Mouse (Mus musculus) liver, embryonic 15.5 days (tissue): ENCODE measurements around the gene Fscn2. TPM values are rescaled to one million over a fixed set of nuclear protein-coding genes. Genes with fewer than 3 reads are reported as not detected.

ENCODE experiments used
- ATAC-seq: fragments of 200-750 bp; cut with Nextera tagmentation; 2 replicates; pipeline ENCODE4 v1.8.0; 2017; ENCODE audit warnings: moderate number of reproducible peaks, mild to moderate bottlenecking, moderate library complexity; ENCODE audit not compliant: insufficient read depth
- H3K27ac ChIP-seq: fragments of 300-500 bp; sonication (generic); replicated peaks from 2 replicates; pipeline ENCODE4 v1.5.1; 2015; ENCODE audit warnings: mild to moderate bottlenecking, inconsistent platforms
- H3K27me3 ChIP-seq: fragments of 300-500 bp; sonication (generic); 2 replicates; pipeline ENCODE4 v1.6.1; 2015; ENCODE audit warnings: mild to moderate bottlenecking, inconsistent platforms
- H3K36me3 ChIP-seq: fragments of 300-500 bp; sonication (generic); replicated peaks from 2 replicates; pipeline ENCODE4 v1.6.1; 2015; ENCODE audit warnings: moderate library complexity, mild to moderate bottlenecking, inconsistent platforms
- H3K4me1 ChIP-seq: fragments of 300-500 bp; sonication (generic); replicated peaks from 2 replicates; pipeline ENCODE4 v1.6.1; 2015; ENCODE audit warnings: inconsistent platforms
- H3K4me2 ChIP-seq: fragments of 300-500 bp; sonication (generic); 2 replicates; pipeline ENCODE4 v1.6.1; 2015; ENCODE audit warnings: moderate library complexity, mild to moderate bottlenecking, inconsistent platforms
- H3K4me3 ChIP-seq: fragments of 300-500 bp; sonication (generic); replicated peaks from 2 replicates; pipeline ENCODE4 v1.5.1; 2015; ENCODE audit warnings: mild to moderate bottlenecking, inconsistent platforms
- H3K9ac ChIP-seq: fragments of 300-500 bp; sonication (generic); 2 replicates; pipeline ENCODE4 v1.6.1; 2015; ENCODE audit warnings: moderate library complexity, mild to moderate bottlenecking, inconsistent platforms
- H3K9me3 ChIP-seq: fragments of 300-500 bp; sonication (generic); replicated peaks from 2 replicates; pipeline ENCODE4 v1.6.1; 2016; ENCODE audit warnings: inconsistent platforms
- whole genome bisulfite sequencing: fragments of 180-500 bp; shearing (Covaris S2); methylation state at CpG from one replicate; pipeline ENCODE4 v1.1.7; 2015; ENCODE audit warnings: mixed read lengths; ENCODE audit not compliant: insufficient replicate concordance; 5-methylcytosine and 5-hydroxymethylcytosine counted together
- polyA plus RNA-seq: library from polyadenylated mRNA; unstranded; fragments of >200 nt; fragmentation: Nextera tagmentation; extraction: Ambion mirVana; gene quantifications from 2 replicates; pipeline ENCODE4 v1.2.1, GENCODE M21; 2015

Fscn2 gene
- polyA plus RNA-seq, 1 experiment from 2014 or later = not detected

DNA sequence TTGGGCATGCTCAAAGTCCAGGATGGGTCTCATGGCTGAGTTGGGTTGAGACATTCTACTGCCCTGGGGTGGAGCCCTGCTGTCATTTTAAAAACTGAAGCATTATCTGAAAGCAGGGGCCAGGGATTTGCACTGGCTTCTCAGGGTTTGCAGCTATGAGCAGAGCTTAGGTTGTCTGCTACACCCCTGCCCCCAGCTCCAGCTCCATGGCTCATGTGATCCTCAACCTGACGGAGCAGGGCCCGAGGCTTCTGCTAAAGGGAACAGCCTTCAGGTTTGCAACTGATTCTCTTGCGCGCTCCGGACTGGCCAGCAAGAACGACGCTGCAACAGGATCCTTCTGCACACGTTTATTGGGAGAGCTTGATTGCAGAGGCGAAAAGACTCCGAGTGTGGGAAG lies 41.2 kb upstream of the Fscn2 start:
- H3K9me3 ChIP-seq = no peaks in the 10 kb centered on the region
- H3K27me3 ChIP-seq = no peaks in the 10 kb centered on the region
- H3K4me3 ChIP-seq = no peak overlapping the region
- H3K4me1 ChIP-seq = peaks cover 22% of the 10 kb centered on the region
- no peaks in the 10 kb centered on the region for H3K36me3 ChIP-seq
- H3K4me2 ChIP-seq = no peak overlapping the region
- 87% methylated on average over 10 of the region's 10 CpGs for WGBS
- H3K27ac ChIP-seq = no peak overlapping the region
- H3K9ac ChIP-seq = no peak overlapping the region
- no peak for ATAC-seq

DNA sequence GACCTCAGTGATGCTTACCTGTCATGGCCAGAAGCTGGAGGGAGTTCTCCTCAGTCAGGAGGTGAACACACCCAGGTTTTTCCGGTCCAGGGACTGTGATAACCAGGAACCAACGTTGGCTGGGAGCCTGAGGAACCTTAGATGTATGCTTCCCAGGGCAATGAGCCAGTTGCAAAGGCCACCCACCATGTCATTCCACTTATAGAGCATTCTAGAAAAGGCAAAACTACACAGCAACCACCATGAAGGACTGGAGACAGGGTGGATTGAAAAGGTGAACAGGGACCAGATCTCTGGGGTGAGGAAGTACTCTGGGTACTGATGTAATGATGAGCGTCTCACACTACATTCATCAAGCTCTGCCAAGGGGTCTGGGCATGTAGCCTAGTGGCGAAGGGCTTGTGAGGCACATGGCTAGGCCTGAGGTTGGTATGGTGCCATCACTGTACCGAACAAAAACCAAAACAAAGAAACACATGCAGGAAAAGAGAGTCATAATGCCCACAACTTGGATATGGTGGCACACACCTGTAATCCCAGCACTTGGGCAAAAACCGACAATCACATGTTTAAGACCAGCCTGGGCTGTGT lies 25.8 kb upstream of the Fscn2 start:
- Histone ChIP-seq H3K9me3 (no peaks in the 10 kb centered on the region), H3K4me1 (peaks cover 8% of the 10 kb centered on the region), H3K36me3 (no peaks in the 10 kb centered on the region), H3K4me2 (no peak overlapping the region), H3K4me3 (no peak overlapping the region), H3K9ac (no peak overlapping the region), H3K27me3 (no peaks in the 10 kb centered on the region), H3K27ac (no peak overlapping the region)
- no peak for ATAC-seq
- 60% methylated on average over 6 of the region's 6 CpGs for whole genome bisulfite sequencing

DNA sequence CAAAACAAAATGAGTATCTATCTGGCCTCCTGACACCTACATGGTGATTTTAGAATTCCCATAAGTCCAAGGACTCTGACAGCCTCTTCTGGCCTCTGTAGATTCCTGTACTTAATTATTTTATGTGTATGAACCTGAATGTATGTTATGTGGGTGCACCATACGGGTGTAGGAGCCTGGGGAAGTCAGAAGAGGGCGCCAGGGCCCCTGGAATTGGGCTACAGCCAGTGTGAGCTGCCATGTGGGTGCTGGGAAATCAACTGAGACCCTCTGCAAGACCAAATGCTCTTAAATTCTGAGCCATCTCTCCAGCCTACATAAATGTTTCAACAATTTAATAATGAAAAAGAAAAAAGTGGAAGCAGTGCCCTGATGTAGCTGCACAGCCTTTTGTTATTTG lies 23.9 kb upstream of the Fscn2 start:
- Histone ChIP-seq H3K4me3 (no peak overlapping the region), H3K36me3 (no peaks in the 10 kb centered on the region), H3K27ac (no peak overlapping the region), H3K9ac (no peak overlapping the region), H3K4me1 (peaks cover 8% of the 10 kb centered on the region), H3K9me3 (no peaks in the 10 kb centered on the region), H3K27me3 (no peaks in the 10 kb centered on the region), H3K4me2 (no peak overlapping the region)
- 31% methylated on average over 2 of the region's 2 CpGs for WGBS
- ATAC-seq = no peak

DNA sequence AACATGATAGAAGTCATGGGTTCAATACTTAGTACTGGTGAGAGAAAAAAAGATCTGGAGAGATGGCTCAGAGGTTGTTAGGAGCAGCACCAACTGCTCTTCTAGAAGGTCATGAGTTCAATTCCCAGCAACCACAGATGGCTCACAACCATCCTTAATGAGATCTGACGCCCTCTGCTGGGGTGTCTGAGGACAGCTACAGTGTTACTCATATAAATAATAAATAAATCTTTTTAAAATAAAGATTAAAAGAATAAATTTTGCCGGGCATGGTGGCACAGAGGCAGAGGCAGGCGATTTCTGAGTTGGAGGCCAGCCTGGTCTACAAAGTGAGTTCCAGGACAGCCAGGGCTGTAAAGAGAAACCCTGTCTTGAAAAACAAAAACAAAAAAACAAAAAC lies 22.5 kb upstream of the Fscn2 start:
- no peaks in the 10 kb centered on the region for H3K9me3 ChIP-seq
- no peak overlapping the region for H3K4me3 ChIP-seq
- H3K36me3 ChIP-seq = no peaks in the 10 kb centered on the region
- ATAC-seq = no peak
- no peak overlapping the region for H3K4me2 ChIP-seq
- H3K9ac ChIP-seq = no peak overlapping the region
- WGBS = 52% methylated on average over 3 of the region's 3 CpGs
- H3K27ac ChIP-seq = no peak overlapping the region
- H3K27me3 ChIP-seq = no peaks in the 10 kb centered on the region
- H3K4me1 ChIP-seq = peaks cover 8% of the 10 kb centered on the region

DNA sequence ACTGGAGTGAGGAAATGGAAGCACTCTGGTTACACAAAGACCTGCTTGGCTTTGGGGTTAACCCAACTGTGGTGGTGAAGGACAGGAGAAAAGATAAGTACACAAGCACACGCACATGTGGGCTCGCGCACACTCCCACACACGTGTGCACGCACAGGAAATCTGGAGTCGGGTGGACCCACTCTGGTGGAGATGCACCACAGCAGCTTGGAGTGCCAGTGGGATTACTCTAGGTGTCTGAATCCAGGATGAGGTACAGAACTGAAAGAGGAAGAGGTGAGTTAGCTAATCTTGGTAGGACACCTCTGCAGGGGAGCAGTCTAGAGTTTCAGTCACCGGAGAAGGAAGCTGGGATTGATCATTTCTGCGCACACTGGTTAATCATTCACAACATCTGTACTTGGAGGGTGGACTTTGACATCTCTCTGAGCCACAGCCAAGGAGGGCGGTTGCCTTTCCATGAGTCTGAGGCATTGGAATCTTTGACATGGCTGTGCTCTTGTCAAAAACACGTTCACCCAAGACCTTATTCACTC lies 21.3 kb upstream of the Fscn2 start:
- WGBS = 34% methylated on average over 10 of the region's 10 CpGs
- peak; percentile 50 for ATAC-seq
- Histone ChIP-seq H3K27me3 (no peaks in the 10 kb centered on the region), H3K9ac (no peak overlapping the region), H3K36me3 (peaks cover 3% of the 10 kb centered on the region), H3K27ac (peak overlapping the region; percentile 74), H3K4me3 (no peak overlapping the region), H3K9me3 (no peaks in the 10 kb centered on the region), H3K4me2 (peak overlapping the region; percentile 44), H3K4me1 (peaks cover 9% of the 10 kb centered on the region)

DNA sequence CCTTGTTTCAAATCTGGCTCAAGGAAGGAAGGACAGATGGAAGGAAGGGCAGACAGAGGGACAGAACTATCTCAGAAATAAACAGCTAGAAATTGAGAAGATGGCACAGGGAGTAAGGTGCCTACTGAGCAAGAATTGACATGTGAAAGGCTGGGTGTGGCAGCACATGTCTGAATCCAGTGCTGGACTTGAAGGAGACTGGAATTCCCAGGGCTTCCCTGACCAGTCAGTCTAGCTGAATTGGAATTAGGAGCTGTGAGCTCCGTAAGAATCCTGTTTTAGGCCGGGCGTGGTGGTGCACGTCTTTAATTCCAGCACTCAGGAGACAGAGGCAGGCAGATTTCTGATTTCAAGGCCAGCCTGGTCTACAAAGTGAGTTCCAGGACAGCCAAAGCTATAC lies 19.7 kb upstream of the Fscn2 start:
- H3K4me2 ChIP-seq = no peak overlapping the region

DNA sequence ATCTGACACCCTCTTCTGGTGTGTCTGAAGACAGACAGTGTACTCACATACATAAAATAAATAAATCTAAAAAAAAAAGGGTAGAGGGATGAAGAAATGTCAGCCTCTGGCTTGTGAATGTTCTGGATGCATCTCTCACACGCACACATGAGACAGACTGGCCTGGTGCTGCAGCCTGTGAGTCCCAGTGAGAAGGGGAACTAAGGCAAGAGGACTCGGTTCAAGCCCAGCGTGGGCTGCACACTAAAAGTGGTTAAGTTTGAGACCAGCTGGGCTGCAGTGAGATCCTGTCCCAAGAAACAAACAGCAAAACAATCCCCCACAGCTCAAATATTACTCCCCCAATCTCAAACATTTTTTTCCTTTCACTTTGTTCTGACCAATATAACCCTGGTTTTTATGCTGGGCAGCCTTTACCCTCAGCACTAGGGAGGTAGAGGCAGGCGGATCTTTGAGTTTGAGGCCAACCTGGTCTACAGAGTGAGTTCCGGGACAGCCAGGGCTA lies 18.6 kb upstream of the Fscn2 start:
- 75% methylated on average over 5 of the region's 5 CpGs for WGBS
- peaks cover 23% of the 10 kb centered on the region for H3K4me1 ChIP-seq
- no peak overlapping the region for H3K4me3 ChIP-seq
- no peak overlapping the region for H3K9ac ChIP-seq
- H3K9me3 ChIP-seq = no peaks in the 10 kb centered on the region
- H3K4me2 ChIP-seq = no peak overlapping the region
- no peak for ATAC-seq
- peaks cover 17% of the 10 kb centered on the region for H3K36me3 ChIP-seq
- no peaks in the 10 kb centered on the region for H3K27me3 ChIP-seq
- no peak overlapping the region for H3K27ac ChIP-seq

More for the DNA sequence above, 19.7 kb upstream of the Fscn2 start:
- Histone ChIP-seq H3K9ac (no peak overlapping the region), H3K27ac (no peak overlapping the region), H3K4me1 (peaks cover 18% of the 10 kb centered on the region), H3K27me3 (no peaks in the 10 kb centered on the region), H3K4me3 (no peak overlapping the region), H3K9me3 (no peaks in the 10 kb centered on the region), H3K36me3 (peaks cover 12% of the 10 kb centered on the region)
- no peak for ATAC-seq
- WGBS = 85% methylated on average over 4 of the region's 4 CpGs

DNA sequence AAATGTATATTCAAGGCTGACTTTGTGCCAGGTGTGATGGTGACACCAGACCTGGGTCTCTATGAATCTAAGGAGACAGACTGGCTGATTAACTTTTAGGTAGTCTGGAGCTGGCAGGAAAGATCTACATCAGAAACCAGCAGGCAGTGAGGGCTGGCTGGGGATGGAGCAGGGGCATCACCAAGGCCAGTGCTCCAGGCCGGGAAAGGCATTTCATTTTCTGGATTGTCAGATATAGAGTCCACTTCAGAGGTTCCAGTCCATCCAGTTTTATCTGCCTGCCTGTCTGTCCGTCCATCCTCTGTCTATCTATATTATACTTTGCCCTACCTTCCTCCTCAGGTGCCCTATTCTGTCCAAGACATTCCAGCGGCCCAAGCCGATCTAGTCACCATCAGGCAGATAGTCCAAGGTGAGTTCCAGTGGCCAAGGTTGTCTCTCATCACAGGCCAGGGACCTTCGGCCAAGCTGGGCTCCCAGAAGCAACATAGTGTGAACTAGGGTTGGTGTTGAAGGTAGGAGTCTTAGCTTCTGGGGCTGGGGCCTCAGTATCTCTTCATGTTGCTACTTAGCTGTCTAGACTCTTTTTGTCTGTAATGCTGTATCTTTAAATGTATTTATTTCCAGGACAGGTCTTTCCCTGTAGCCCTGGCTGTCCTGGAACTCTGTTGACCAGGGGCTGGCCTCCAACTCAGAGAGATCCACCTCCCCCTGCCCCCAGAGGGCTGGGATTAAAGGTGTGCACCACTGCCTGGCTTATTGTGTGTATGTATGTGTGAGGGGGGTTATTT lies 17.6 kb upstream of the Fscn2 start:
- ATAC-seq = no peak
- H3K9me3 ChIP-seq = no peaks in the 10 kb centered on the region
- 64% methylated on average over 5 of the region's 5 CpGs for WGBS
- H3K27ac ChIP-seq = peak overlapping the region; percentile 41; the same call in 1 of the 2 replicates
- peaks cover 30% of the 10 kb centered on the region for H3K4me1 ChIP-seq
- H3K4me2 ChIP-seq = no peak overlapping the region
- H3K9ac ChIP-seq = no peak overlapping the region
- H3K4me3 ChIP-seq = no peak overlapping the region
- peaks cover 2% of the 10 kb centered on the region for H3K27me3 ChIP-seq
- H3K36me3 ChIP-seq = peaks cover 17% of the 10 kb centered on the region

DNA sequence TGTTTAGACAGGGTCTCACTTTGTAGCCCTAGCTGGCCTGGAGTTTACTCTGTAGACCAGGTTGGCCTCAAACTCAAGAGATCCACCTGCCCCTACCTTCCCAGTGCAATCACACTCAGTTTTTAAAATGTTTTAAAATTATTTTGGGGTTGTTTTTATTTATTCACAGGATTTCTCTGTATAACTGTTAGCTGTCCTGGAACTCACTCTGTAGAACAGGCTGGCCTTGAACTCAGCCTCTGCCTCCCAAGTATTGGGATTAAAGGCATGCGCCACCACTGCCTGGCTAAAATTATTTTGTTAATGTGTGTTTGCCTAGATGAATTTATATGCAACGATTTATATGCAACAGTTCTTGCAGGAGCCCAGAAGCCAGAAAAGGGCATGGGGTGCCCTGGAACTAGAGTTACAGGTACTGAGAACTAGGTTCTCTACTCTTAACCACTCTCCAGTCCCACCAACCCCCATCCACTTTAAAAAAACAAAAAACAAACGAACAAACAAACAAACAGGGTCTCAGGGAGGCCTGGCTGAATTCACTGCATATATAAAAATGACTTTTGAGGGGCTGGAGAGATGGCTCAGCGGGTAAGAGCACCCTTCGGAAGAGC lies 16.9 kb upstream of the Fscn2 start:
- H3K4me1 ChIP-seq = peaks cover 37% of the 10 kb centered on the region
- peaks cover 17% of the 10 kb centered on the region for H3K36me3 ChIP-seq
- H3K4me3 ChIP-seq = no peak overlapping the region
- H3K27me3 ChIP-seq = peaks cover 9% of the 10 kb centered on the region
- H3K4me2 ChIP-seq = no peak overlapping the region
- H3K27ac ChIP-seq = peak overlapping the region; percentile 41; the same call in 1 of the 2 replicates
- H3K9ac ChIP-seq = no peak overlapping the region
- WGBS = 60% methylated on average over 5 of the region's 5 CpGs
- no peaks in the 10 kb centered on the region for H3K9me3 ChIP-seq
- no peak for ATAC-seq

DNA sequence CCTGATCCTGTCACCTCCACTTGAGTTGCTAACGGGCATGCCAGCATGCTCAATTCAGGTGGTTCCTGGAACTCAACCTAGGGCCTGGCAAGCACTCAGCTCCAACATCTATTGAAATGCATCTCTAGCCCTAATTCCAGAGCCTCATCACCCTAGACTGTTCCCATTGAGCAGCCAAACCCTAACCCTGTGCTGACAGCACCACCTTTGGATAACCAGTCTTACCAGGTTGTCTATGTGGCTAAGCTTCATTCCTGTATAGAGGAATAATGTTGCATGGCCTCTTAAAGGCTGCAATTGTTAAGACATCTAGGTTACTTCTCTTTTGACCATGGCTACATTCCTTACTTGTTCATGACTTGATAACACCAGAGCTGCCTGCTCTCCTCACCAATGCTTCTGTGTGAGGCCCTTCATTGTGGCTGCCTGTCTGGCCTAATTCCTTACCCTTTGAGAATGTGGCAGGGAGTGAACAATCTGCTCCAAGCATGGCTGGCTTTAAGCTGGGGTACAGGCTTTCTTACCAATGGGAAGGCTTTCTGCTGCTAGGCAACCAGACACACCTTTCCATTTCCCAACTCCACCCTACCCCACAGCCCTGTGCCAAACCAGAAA lies 16.2 kb upstream of the Fscn2 start:
- ATAC-seq = no peak
- 0 out of 2 replicates have a peak overlapping the region, but pooled peaks have one; percentile 13 for H3K4me2 ChIP-seq
- H3K9ac ChIP-seq = no peak overlapping the region
- H3K36me3 ChIP-seq = peaks cover 17% of the 10 kb centered on the region
- peaks cover 17% of the 10 kb centered on the region for H3K27me3 ChIP-seq
- peak overlapping the region; percentile 19; the same call in 1 of the 2 replicates for H3K27ac ChIP-seq
- H3K4me3 ChIP-seq = no peak overlapping the region
- WGBS = 48% methylated on average over 1 of the region's 1 CpGs
- no peaks in the 10 kb centered on the region for H3K9me3 ChIP-seq
- peaks cover 39% of the 10 kb centered on the region for H3K4me1 ChIP-seq
